Mouse (Mus musculus) ES-Bruce4 (cell line): ENCODE results near the gene Rae1.

Experiments used
- CTCF ChIP-seq: IDR thresholded peaks from one replicate; pipeline ENCODE4 v1.8.1; 2011; ENCODE audit warnings: low read depth, low read length
- EP300 ChIP-seq: IDR thresholded peaks from 2 replicates; pipeline ENCODE4 v1.6.1; 2011; ENCODE audit warnings: low read depth, low read length; ENCODE audit not compliant: insufficient read depth
- POLR2A ChIP-seq: IDR thresholded peaks from one replicate; pipeline ENCODE4 v1.8.1; 2011; ENCODE audit warnings: low read length; ENCODE audit not compliant: insufficient read depth

GRCm38 (mm10) chr2:173027824-173028495, 28.0 kb downstream of the Rae1 start:
- TF ChIP-seq POLR2A (no peak), EP300 (no peak), CTCF (no peak)
